Mouse (Mus musculus): ENCODE measurements around the gene Nkain2. TPM values are rescaled to one million over a fixed set of nuclear protein-coding genes. Genes with fewer than 3 reads are reported as not detected.
"Not testable (repeated sequence)": the region's sequence is repeated elsewhere in the genome, so short reads cannot be mapped to it uniquely, and the experiment has no call there.

The Nkain2 gene
- polyA plus RNA-seq, 1 experiment from 2014 or later, result 0.14 TPM

DNA sequence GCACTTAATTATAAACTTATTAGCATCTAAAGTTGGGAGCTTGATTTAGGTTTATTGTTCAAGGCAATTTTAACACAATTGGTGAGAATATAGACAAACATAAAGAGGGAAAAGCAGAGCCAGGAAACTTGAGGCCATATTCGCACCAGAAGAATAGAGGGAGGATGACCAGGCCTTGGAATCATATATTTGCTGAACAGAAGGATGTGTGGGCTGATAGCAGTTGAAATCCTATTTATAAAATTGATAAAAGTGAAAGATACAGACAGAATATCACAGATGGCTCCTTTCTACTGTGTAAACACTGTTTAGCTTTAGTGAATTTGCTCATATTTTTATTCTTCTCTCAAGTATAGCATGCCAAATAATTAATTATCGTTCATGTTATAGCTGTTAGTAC is 958.3 kb downstream of the Nkain2 start:
- no peaks in the 10 kb centered on the region for H3K4me1 ChIP-seq (replicated peaks; ENCODE audit: control insufficient read depth, insufficient read depth, low read length)

DNA sequence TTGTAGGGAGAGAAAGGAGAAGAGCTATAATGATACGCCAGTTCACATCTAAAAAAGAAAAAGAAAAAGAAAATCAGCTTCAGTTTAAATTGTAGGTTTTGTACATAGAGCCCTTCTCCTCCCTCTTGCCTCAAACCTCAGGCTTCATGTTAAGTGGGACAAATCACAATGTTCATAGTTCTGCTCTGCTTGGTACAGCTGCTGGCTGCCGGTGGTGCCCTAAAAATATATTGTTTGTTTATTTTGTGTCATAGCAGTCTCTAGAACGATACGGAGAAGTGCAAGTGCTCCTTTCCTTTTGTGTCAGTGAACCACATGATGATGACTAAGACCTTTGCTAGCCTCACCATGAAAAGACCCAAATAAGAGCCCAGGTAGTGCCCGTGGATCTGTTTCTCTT is 962.6 kb downstream of the Nkain2 start:
- H3K27me3 ChIP-seq (replicated peaks; ENCODE audit: control insufficient read depth, insufficient read depth, low read length), result no peaks in the 10 kb centered on the region
- H3K27ac ChIP-seq (ENCODE audit: low read depth, low read length), result no peak overlapping the region
- no peak for DNase-seq (ENCODE audit: low spot score)
- no peaks in the 10 kb centered on the region for H3K4me1 ChIP-seq (replicated peaks; ENCODE audit: control insufficient read depth, insufficient read depth, low read length)
- ATAC-seq (replicated peaks; ENCODE audit: low FRiP score), result no peak
- no peak overlapping the region for H3K9ac ChIP-seq (ENCODE audit: low read depth, low read length)
- no peaks in the 10 kb centered on the region for H3K36me3 ChIP-seq (ENCODE audit: control insufficient read depth, insufficient read depth, low read length)
- 73% methylated on average over 5 of the region's 5 CpGs for WGBS
- no peak overlapping the region for H3K4me3 ChIP-seq (ENCODE audit: low read depth, low read length)
- H3K9me3 ChIP-seq (ENCODE audit: control insufficient read depth, low read length), result no peaks in the 10 kb centered on the region
- no peak overlapping the region for H3K4me2 ChIP-seq

More for the DNA sequence above, 958.3 kb downstream of the Nkain2 start:
- no peak overlapping the region for H3K9ac ChIP-seq (ENCODE audit: low read depth, low read length)
- no peak overlapping the region for H3K4me2 ChIP-seq
- no peaks in the 10 kb centered on the region for H3K27me3 ChIP-seq (replicated peaks; ENCODE audit: control insufficient read depth, insufficient read depth, low read length)
- WGBS, result 74% methylated on average over 2 of the region's 2 CpGs
- no peak overlapping the region for H3K27ac ChIP-seq (ENCODE audit: low read depth, low read length)
- no peak overlapping the region for H3K4me3 ChIP-seq (ENCODE audit: low read depth, low read length)
- no peak for DNase-seq (ENCODE audit: low spot score)
- no peaks in the 10 kb centered on the region for H3K36me3 ChIP-seq (ENCODE audit: control insufficient read depth, insufficient read depth, low read length)
- no peak for ATAC-seq (replicated peaks; ENCODE audit: low FRiP score)
- no peaks in the 10 kb centered on the region for H3K9me3 ChIP-seq (ENCODE audit: control insufficient read depth, low read length)

DNA sequence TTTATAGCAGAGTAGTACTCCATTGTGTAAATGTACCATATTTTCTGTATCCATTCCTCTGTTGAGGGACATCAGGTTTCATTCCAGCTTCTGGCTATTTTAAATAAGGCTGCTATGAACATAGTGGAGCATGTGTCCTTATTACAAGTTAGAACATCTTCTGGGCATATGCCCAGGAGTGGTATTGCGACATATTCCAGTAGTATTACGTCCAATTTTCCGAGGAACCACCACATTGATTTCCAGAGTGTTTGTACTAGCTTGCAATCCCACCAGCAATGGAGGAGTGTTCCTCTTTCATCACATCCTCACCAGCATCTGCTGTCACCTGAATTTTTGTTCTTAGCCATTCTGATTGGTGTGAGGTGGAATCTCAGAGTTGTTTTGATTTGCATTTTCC is 969.4 kb downstream of the Nkain2 start:
- not testable (repeated sequence) for DNase-seq (ENCODE audit: low spot score); H3K4me1 ChIP-seq (replicated peaks; ENCODE audit: control insufficient read depth, insufficient read depth, low read length); H3K4me3 ChIP-seq (ENCODE audit: low read depth, low read length); ATAC-seq (replicated peaks; ENCODE audit: low FRiP score); H3K27ac ChIP-seq (ENCODE audit: low read depth, low read length); H3K4me2 ChIP-seq; H3K27me3 ChIP-seq (replicated peaks; ENCODE audit: control insufficient read depth, insufficient read depth, low read length); H3K9ac ChIP-seq (ENCODE audit: low read depth, low read length); H3K9me3 ChIP-seq (ENCODE audit: control insufficient read depth, low read length); H3K36me3 ChIP-seq (ENCODE audit: control insufficient read depth, insufficient read depth, low read length)
- 86% methylated on average over 3 of the region's 3 CpGs for WGBS

DNA sequence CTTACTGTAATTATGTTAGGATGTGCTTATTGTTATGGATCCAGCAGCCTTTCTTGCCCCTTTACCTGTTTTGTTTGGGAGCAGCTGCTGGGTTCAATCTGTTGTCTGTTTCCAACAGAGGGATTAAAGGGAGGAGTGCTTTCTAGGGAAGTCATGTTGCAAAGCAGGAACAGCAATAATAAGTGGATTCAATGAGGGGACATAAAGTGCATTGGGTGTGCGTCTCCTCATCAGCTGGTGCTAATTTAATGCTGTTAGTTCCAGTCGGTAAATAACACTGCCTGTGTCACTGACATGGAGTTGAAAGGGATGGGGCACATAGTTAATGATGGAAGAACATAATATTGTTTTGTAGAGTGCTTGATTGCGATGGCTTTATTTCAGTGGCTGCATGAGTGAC is 982.8 kb downstream of the Nkain2 start:
- DNase-seq (ENCODE audit: low spot score) (no peak), ATAC-seq (replicated peaks; ENCODE audit: low FRiP score) (no peak)
- H3K4me3 ChIP-seq (ENCODE audit: low read depth, low read length), result no peak overlapping the region
- H3K27me3 ChIP-seq (replicated peaks; ENCODE audit: control insufficient read depth, insufficient read depth, low read length), result no peaks in the 10 kb centered on the region
- no peak overlapping the region for H3K27ac ChIP-seq (ENCODE audit: low read depth, low read length)
- H3K4me2 ChIP-seq, result no peak overlapping the region
- H3K9me3 ChIP-seq (ENCODE audit: control insufficient read depth, low read length), result no peaks in the 10 kb centered on the region
- H3K36me3 ChIP-seq (ENCODE audit: control insufficient read depth, insufficient read depth, low read length), result no peaks in the 10 kb centered on the region
- no peaks in the 10 kb centered on the region for H3K4me1 ChIP-seq (replicated peaks; ENCODE audit: control insufficient read depth, insufficient read depth, low read length)
- no peak overlapping the region for H3K9ac ChIP-seq (ENCODE audit: low read depth, low read length)
- 70% methylated on average over 3 of the region's 3 CpGs for WGBS

DNA sequence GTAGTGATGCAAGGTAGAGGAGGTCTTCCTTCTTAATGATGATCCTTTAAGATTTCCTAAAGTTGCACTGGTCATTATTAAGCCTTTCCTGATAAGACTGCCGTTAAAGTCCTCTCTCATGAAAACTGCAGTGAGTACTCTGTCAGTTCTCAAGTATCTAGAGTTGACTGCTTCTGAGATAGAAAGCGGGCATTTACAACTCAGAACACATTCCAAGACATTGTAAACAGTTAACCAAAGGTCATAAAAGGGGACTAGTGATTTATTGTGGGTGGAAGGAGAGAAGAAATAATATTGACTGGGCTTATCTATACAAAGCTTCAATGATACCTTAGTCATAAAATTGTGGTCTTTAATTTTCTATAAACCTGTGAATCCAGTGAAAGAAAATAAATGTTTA is 990.8 kb downstream of the Nkain2 start:
- 45% methylated on average over 2 of the region's 2 CpGs for WGBS
- H3K27me3 ChIP-seq (replicated peaks; ENCODE audit: control insufficient read depth, insufficient read depth, low read length), result no peaks in the 10 kb centered on the region
- H3K9ac ChIP-seq (ENCODE audit: low read depth, low read length), result no peak overlapping the region
- no peak overlapping the region for H3K4me3 ChIP-seq (ENCODE audit: low read depth, low read length)
- no peaks in the 10 kb centered on the region for H3K36me3 ChIP-seq (ENCODE audit: control insufficient read depth, insufficient read depth, low read length)
- H3K9me3 ChIP-seq (ENCODE audit: control insufficient read depth, low read length), result no peaks in the 10 kb centered on the region
- no peaks in the 10 kb centered on the region for H3K4me1 ChIP-seq (replicated peaks; ENCODE audit: control insufficient read depth, insufficient read depth, low read length)
- DNase-seq (ENCODE audit: low spot score) (no peak), ATAC-seq (replicated peaks; ENCODE audit: low FRiP score) (no peak)
- H3K27ac ChIP-seq (ENCODE audit: low read depth, low read length), result no peak overlapping the region
- no peak overlapping the region for H3K4me2 ChIP-seq

DNA sequence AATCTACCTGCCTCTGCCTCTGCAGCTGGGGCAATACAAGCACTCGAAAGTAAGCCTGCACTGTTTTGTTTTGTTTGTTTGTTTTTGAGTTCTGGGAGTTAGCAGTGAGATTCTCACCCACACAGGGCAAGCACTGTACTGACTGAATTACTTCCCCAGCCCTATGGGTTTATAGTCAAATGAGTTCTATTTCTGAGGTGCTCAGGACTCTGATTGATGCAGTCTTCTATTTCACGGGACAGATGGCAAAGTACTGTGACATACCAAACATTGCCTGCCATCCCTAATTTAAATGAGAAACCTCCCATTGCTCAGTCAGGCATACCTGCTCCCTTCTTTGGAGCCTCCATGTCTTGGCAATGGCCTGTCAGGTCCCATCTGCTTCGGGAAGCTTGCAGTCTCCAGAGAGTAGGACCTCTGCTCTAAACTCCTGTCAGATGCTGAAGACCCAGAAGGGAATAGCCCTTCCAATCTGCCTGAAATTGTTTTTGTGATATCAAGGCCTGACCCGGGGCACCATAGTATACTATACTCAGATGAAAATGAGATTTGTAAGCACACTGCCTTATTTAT is 1016.9 kb downstream of the Nkain2 start:
- Histone ChIP-seq H3K4me1 (replicated peaks; ENCODE audit: control insufficient read depth, insufficient read depth, low read length) (no peaks in the 10 kb centered on the region), H3K27me3 (replicated peaks; ENCODE audit: control insufficient read depth, insufficient read depth, low read length) (no peaks in the 10 kb centered on the region), H3K4me3 (ENCODE audit: low read depth, low read length) (no peak overlapping the region), H3K4me2 (no peak overlapping the region), H3K9me3 (ENCODE audit: control insufficient read depth, low read length) (no peaks in the 10 kb centered on the region), H3K9ac (ENCODE audit: low read depth, low read length) (no peak overlapping the region), H3K27ac (ENCODE audit: low read depth, low read length) (no peak overlapping the region), H3K36me3 (ENCODE audit: control insufficient read depth, insufficient read depth, low read length) (no peaks in the 10 kb centered on the region)
- ATAC-seq (replicated peaks; ENCODE audit: low FRiP score) (no peak), DNase-seq (ENCODE audit: low spot score) (no peak)
- WGBS, result 67% methylated on average over 4 of the region's 4 CpGs

DNA sequence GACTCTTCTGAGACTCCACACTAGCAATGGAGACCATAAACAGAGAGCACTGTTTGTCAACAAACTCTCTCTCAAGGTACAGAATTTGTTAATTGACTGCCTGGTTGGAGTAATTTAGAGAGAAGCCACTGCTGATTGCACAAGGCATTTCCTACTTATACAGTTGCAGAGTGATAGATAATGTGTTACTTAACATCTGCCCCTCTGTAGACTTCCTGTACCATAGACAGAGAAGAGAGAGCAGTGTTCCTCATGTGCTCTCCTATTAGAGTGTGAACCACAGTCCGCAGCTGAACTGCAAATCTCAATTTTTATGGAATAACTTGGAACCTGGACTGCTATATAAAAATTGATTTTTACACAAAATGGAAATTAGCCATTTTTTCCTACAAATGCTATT is 1022.0 kb downstream of the Nkain2 start:
- WGBS, result 82% methylated on average over 1 of the region's 1 CpGs
- ATAC-seq (replicated peaks; ENCODE audit: low FRiP score), result no peak
- no peak overlapping the region for H3K4me3 ChIP-seq (ENCODE audit: low read depth, low read length)

DNA sequence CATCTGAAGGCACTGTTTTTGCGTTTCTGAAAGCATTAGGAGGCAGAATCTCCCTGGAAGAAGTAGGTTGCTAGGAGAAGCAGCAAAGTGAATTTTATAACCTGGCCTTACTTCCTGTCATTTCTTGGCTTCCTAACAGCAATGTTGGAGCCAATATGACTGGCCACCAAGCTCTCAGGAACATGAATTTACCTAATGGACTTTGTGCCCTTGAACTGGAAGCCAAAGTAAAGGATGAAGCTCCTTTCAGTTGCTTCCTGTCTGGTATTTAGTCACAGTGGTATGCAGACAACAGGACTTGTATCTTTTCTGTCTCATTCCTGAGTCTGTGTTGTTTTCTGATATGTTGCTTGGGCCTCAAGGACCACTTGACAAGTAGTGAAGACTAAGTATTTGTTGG is 1063.2 kb downstream of the Nkain2 start:
- WGBS, result 53% methylated on average over 1 of the region's 1 CpGs

More for the DNA sequence above, 1022.0 kb downstream of the Nkain2 start:
- Histone ChIP-seq H3K4me1 (replicated peaks; ENCODE audit: control insufficient read depth, insufficient read depth, low read length) (no peaks in the 10 kb centered on the region), H3K9me3 (ENCODE audit: control insufficient read depth, low read length) (no peaks in the 10 kb centered on the region), H3K36me3 (ENCODE audit: control insufficient read depth, insufficient read depth, low read length) (no peaks in the 10 kb centered on the region), H3K27me3 (replicated peaks; ENCODE audit: control insufficient read depth, insufficient read depth, low read length) (no peaks in the 10 kb centered on the region), H3K4me2 (no peak overlapping the region), H3K27ac (ENCODE audit: low read depth, low read length) (no peak overlapping the region), H3K9ac (ENCODE audit: low read depth, low read length) (no peak overlapping the region)
- no peak for DNase-seq (ENCODE audit: low spot score)

DNA sequence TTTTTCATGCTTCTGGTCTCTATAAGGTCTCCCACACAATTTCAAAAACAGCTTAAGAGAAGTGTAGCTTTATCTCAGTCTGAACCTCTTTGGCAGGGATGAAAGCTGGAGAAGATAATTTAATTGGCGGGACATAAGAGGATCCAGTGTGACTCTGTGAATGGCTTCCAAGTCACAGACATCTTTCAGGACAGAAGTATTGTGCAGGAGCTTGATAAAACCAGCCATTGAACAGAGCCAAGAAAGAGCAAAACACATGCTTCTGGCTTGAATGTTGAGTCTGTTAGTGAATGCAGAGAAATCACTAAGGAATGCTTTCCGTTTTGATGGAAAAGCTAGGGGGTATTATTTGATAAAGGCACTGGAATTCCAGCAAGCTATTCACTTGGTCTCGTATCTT is 1077.7 kb downstream of the Nkain2 start:
- no peak for DNase-seq (ENCODE audit: low spot score)
- Histone ChIP-seq H3K4me2 (no peak overlapping the region), H3K27ac (ENCODE audit: low read depth, low read length) (no peak overlapping the region), H3K36me3 (ENCODE audit: control insufficient read depth, insufficient read depth, low read length) (no peaks in the 10 kb centered on the region), H3K9ac (ENCODE audit: low read depth, low read length) (no peak overlapping the region), H3K9me3 (ENCODE audit: control insufficient read depth, low read length) (no peaks in the 10 kb centered on the region), H3K27me3 (replicated peaks; ENCODE audit: control insufficient read depth, insufficient read depth, low read length) (no peaks in the 10 kb centered on the region), H3K4me1 (replicated peaks; ENCODE audit: control insufficient read depth, insufficient read depth, low read length) (no peaks in the 10 kb centered on the region), H3K4me3 (ENCODE audit: low read depth, low read length) (no peak overlapping the region)
- ATAC-seq (replicated peaks; ENCODE audit: low FRiP score), result no peak
- 60% methylated on average over 3 of the region's 3 CpGs for WGBS

More for the DNA sequence above, 1063.2 kb downstream of the Nkain2 start:
- H3K4me2 ChIP-seq, result no peak overlapping the region
- no peak for ATAC-seq (replicated peaks; ENCODE audit: low FRiP score)
- no peaks in the 10 kb centered on the region for H3K36me3 ChIP-seq (ENCODE audit: control insufficient read depth, insufficient read depth, low read length)
- DNase-seq (ENCODE audit: low spot score), result no peak
- no peak overlapping the region for H3K9ac ChIP-seq (ENCODE audit: low read depth, low read length)
- no peaks in the 10 kb centered on the region for H3K27me3 ChIP-seq (replicated peaks; ENCODE audit: control insufficient read depth, insufficient read depth, low read length)
- H3K9me3 ChIP-seq (ENCODE audit: control insufficient read depth, low read length), result no peaks in the 10 kb centered on the region
- H3K4me1 ChIP-seq (replicated peaks; ENCODE audit: control insufficient read depth, insufficient read depth, low read length), result no peaks in the 10 kb centered on the region
- H3K27ac ChIP-seq (ENCODE audit: low read depth, low read length), result no peak overlapping the region
- H3K4me3 ChIP-seq (ENCODE audit: low read depth, low read length), result no peak overlapping the region

All from liver, embryonic 11.5 days (tissue).